Mouse (Mus musculus) stomach, embryonic 14.5 days (tissue): ENCODE measurements at regions not wholly inside any gene's neighbourhood (a gene's known extent, or its start where the extent isn't known, plus 50 kb on each side); places are given as distances from the start of the nearest gene placed in this dataset.

Experiments
- ATAC-seq: fragments of 200-750 bp; cut with Nextera tagmentation; 2 replicates; pipeline ENCODE4 v1.8.0; 2017; ENCODE audit warnings: low read depth, moderate TSS enrichment; ENCODE audit not compliant: insufficient number of reproducible peaks, insufficient read depth, low FRiP score
- H3K27ac ChIP-seq: fragments of 300-500 bp; sonication (generic); 2 replicates; pipeline ENCODE4 v1.5.1; 2014; ENCODE audit warnings: mild to moderate bottlenecking, low read length, moderate library complexity, mixed read lengths
- H3K27me3 ChIP-seq: fragments of 300-500 bp; sonication (generic); 2 replicates; pipeline ENCODE4 v1.6.1; 2014; ENCODE audit warnings: low read length, control low read depth, mixed read lengths; ENCODE audit not compliant: control insufficient read depth, insufficient read depth
- H3K36me3 ChIP-seq: fragments of 300-500 bp; sonication (generic); 2 replicates; pipeline ENCODE4 v1.6.1; 2014; ENCODE audit warnings: mild to moderate bottlenecking, control low read depth, low read length, moderate library complexity, mixed read lengths; ENCODE audit not compliant: control insufficient read depth, insufficient read depth
- H3K4me1 ChIP-seq: fragments of 300-500 bp; sonication (generic); 2 replicates; pipeline ENCODE4 v1.6.1; 2014; ENCODE audit warnings: low read length, control low read depth, mixed read lengths; ENCODE audit not compliant: control insufficient read depth, insufficient read depth
- H3K4me2 ChIP-seq: fragments of 300-500 bp; sonication (generic); replicated peaks from 2 replicates; pipeline ENCODE4 v1.6.1; 2014; ENCODE audit warnings: low read depth, low read length, control low read depth
- H3K4me3 ChIP-seq: fragments of 300-500 bp; sonication (generic); 2 replicates; pipeline ENCODE4 v1.5.1; 2014; ENCODE audit warnings: low read depth, low read length, control low read depth
- H3K9ac ChIP-seq: fragments of 300-500 bp; sonication (generic); replicated peaks from 2 replicates; pipeline ENCODE4 v1.6.1; 2014; ENCODE audit warnings: low read depth, mild to moderate bottlenecking, control low read depth, low read length, moderate library complexity, mixed read lengths
- H3K9me3 ChIP-seq: fragments of 300-500 bp; sonication (generic); 2 replicates; pipeline ENCODE4 v1.6.1; 2016; ENCODE audit warnings: low read depth, low read length, control low read depth; ENCODE audit not compliant: control insufficient read depth
- WGBS: fragments of 180-500 bp; shearing (Covaris S2); extraction: QIAGEN DNeasy Blood & Tissue Kit; methylation state at CpG from one replicate; pipeline ENCODE4 v1.1.7; 2014; 5-methylcytosine and 5-hydroxymethylcytosine counted together

DNA sequence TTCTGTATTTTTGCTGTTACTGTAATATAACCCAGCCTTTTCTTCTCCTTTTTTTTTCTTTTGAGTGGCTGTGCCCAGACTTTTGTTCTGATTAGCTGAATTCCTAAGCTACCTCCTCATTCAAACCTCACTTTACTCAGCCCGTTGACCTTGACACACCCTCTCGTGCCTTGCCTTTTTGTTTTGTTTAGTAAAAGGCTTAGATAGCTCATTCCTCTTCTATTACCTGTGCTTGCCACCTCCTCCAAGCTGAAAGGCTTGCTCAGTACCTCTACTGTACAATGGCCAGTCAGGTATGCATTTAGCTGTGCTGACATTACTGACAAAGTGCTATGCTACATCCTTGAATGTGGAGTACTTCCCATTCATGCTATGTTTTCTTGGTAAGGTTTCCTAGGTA is 464.2 kb upstream of the Smarca2 start:
- 42% methylated on average over 2 of the region's 2 CpGs for WGBS
- Histone ChIP-seq H3K36me3 (no peaks in the 10 kb centered on the region), H3K4me2 (no peak overlapping the region), H3K4me1 (peaks cover 5% of the 10 kb centered on the region; the same call in 1 of the 2 replicates), H3K27ac (no peak overlapping the region), H3K9me3 (no peaks in the 10 kb centered on the region), H3K4me3 (no peak overlapping the region), H3K27me3 (no peaks in the 10 kb centered on the region), H3K9ac (no peak overlapping the region)
- ATAC-seq, result no peak

- Histone ChIP-seq H3K36me3 (no peaks in the 10 kb centered on the region), H3K4me2 (no peak overlapping the region), H3K4me1 (no peaks in the 10 kb centered on the region), H3K27ac (no peak overlapping the region), H3K27me3 (no peaks in the 10 kb centered on the region), H3K9me3 (no peaks in the 10 kb centered on the region), H3K9ac (no peak overlapping the region), H3K4me3 (no peak overlapping the region)
- ATAC-seq, result no peak
- 91% methylated on average over 2 of the region's 2 CpGs for WGBS
These were observed 461.3 kb upstream of the Smarca2 start for GRCm38 (mm10) chr19:26143539-26143938.

DNA sequence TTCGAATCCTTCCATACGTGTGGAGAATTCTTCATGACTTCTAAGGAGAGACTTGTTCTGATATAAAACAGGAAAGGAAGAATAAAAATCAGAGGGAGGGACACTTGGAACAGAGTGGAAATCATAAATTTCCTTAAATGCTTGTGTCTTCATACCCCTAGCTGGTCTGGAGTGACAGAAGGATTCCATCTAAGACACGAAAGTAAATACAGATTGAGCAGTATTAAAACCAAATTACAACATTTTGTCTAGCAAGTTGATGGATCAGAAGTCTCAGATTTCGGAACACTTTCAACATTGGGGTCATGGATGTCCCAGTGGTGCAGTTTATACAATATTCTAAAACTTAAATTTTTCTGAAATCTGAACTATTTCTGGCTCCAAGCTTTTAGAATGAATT is 453.6 kb upstream of the Smarca2 start:
- Histone ChIP-seq H3K9ac (no peak overlapping the region), H3K27ac (no peak overlapping the region), H3K4me3 (no peak overlapping the region), H3K9me3 (no peaks in the 10 kb centered on the region), H3K36me3 (no peaks in the 10 kb centered on the region), H3K27me3 (no peaks in the 10 kb centered on the region), H3K4me1 (no peaks in the 10 kb centered on the region), H3K4me2 (no peak overlapping the region)
- no peak for ATAC-seq
- 48% methylated on average over 4 of the region's 4 CpGs for WGBS

GRCm38 (mm10) chr19:26164993-26165392 is 439.9 kb upstream of the Smarca2 start:
- no peaks in the 10 kb centered on the region for H3K27me3 ChIP-seq
- no peak overlapping the region for H3K27ac ChIP-seq
- ATAC-seq, result no peak
- no peaks in the 10 kb centered on the region for H3K36me3 ChIP-seq
- H3K4me2 ChIP-seq, result no peak overlapping the region
- H3K4me3 ChIP-seq, result no peak overlapping the region
- H3K9ac ChIP-seq, result no peak overlapping the region
- 24% methylated on average over 13 of the region's 13 CpGs for WGBS
- no peaks in the 10 kb centered on the region for H3K4me1 ChIP-seq
- H3K9me3 ChIP-seq, result no peaks in the 10 kb centered on the region

GRCm38 (mm10) chr19:26181774-26182173 is 423.1 kb upstream of the Smarca2 start:
- H3K4me2 ChIP-seq, result no peak overlapping the region
- ATAC-seq, result no peak
- H3K9me3 ChIP-seq, result no peaks in the 10 kb centered on the region
- 24% methylated on average over 4 of the region's 4 CpGs for WGBS
- no peaks in the 10 kb centered on the region for H3K27me3 ChIP-seq
- H3K4me1 ChIP-seq, result no peaks in the 10 kb centered on the region
- H3K27ac ChIP-seq, result no peak overlapping the region
- no peaks in the 10 kb centered on the region for H3K36me3 ChIP-seq
- no peak overlapping the region for H3K4me3 ChIP-seq
- H3K9ac ChIP-seq, result no peak overlapping the region

DNA sequence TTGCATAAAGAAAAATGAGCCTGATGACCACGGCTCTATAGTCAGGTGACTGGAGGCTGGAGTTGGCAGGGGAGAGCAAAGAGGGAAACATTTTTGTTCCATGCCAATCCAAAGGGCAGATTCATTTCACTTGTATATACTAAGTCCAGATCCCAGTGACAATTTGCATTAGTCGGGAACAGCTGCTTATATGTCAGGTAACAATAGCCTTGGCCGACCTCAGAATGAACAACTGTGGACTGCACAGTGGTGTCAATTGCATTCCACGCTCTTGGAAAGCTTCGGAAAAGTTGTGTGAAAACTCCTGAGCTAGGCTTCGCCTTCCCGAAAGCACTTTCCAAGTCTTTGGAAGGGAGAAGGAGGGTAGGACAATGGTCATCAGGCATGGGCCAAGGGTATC is 419.8 kb upstream of the Smarca2 start:
- Histone ChIP-seq H3K9me3 (no peaks in the 10 kb centered on the region), H3K9ac (no peak overlapping the region), H3K4me1 (no peaks in the 10 kb centered on the region), H3K27me3 (no peaks in the 10 kb centered on the region), H3K4me3 (no peak overlapping the region), H3K36me3 (no peaks in the 10 kb centered on the region), H3K4me2 (no peak overlapping the region), H3K27ac (no peak overlapping the region)
- no peak for ATAC-seq
- WGBS, result 80% methylated on average over 7 of the region's 7 CpGs

DNA sequence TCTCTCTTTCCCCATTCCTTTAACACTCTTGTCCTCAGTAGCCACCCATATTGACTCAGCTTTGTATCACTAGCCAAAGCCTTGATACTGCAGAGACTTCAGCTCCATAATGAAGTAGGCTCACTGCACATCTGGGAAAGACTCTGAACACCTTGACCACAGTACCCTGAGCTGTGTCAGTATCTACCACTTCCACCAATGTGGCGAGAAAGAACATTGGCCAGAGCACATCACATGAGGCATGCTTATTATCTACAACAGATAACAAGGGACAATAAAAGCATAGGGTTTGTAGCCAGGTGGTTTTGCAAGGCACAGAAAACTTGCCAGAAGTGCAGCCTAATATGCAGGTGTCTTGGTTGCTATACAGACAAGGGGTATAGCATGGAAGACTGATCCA is 414.0 kb upstream of the Smarca2 start:
- Histone ChIP-seq H3K9ac (no peak overlapping the region), H3K4me1 (no peaks in the 10 kb centered on the region), H3K9me3 (no peaks in the 10 kb centered on the region), H3K4me2 (no peak overlapping the region), H3K36me3 (no peaks in the 10 kb centered on the region), H3K27ac (no peak overlapping the region), H3K4me3 (no peak overlapping the region), H3K27me3 (no peaks in the 10 kb centered on the region)
- no peak for ATAC-seq
- 86% methylated on average over 1 of the region's 1 CpGs for WGBS

- no peaks in the 10 kb centered on the region for H3K27me3 ChIP-seq
- H3K9ac ChIP-seq, result no peak overlapping the region
- no peaks in the 10 kb centered on the region for H3K4me1 ChIP-seq
- no peaks in the 10 kb centered on the region for H3K36me3 ChIP-seq
- no peak overlapping the region for H3K4me2 ChIP-seq
- no peaks in the 10 kb centered on the region for H3K9me3 ChIP-seq
- WGBS, result 68% methylated on average over 1 of the region's 1 CpGs
- no peak for ATAC-seq
- H3K27ac ChIP-seq, result no peak overlapping the region
- H3K4me3 ChIP-seq, result no peak overlapping the region
These were observed 411.2 kb upstream of the Smarca2 start for GRCm38 (mm10) chr19:26193664-26194063.

- H3K4me3 ChIP-seq, result no peak overlapping the region
- H3K27me3 ChIP-seq, result no peaks in the 10 kb centered on the region
- H3K9ac ChIP-seq, result no peak overlapping the region
- H3K36me3 ChIP-seq, result no peaks in the 10 kb centered on the region
- H3K27ac ChIP-seq, result no peak overlapping the region
- no peaks in the 10 kb centered on the region for H3K4me1 ChIP-seq
- 59% methylated on average over 1 of the region's 1 CpGs for WGBS
- no peak overlapping the region for H3K4me2 ChIP-seq
- no peak for ATAC-seq
- H3K9me3 ChIP-seq, result no peaks in the 10 kb centered on the region
These were observed 396.1 kb upstream of the Smarca2 start for GRCm38 (mm10) chr19:26208760-26209159.
